In genomic region chr11:69074776-69075069, GRCm38 (mm10) we compare ENCODE assay signal across 12 mouse cellular contexts. TPM values are rescaled to one million over a fixed set of nuclear protein-coding genes. Genes with fewer than 3 reads are reported as not detected.
A peak's percentile ranks its signal among the peaks of the same experiment; 100 is the strongest.
DNase-seq lines count a peak whose midpoint lies in the region; ATAC-seq lines count a peak whose summit lies in the region.
"Had no signal": no experiment of that assay in that cellular context is flagged by ENCODE, and none has a peak within 500 bp of the region (broad histone marks: within the 10 kb centered on the region; RNA-seq: fewer than 3 reads in every experiment).

No protein-coding gene starts in this region.

- WGBS in heart, embryonic 15.5 days: 55% methylated on average over 2 of the region's 2 CpGs
- 54% methylated on average over 2 of the region's 2 CpGs for WGBS in neural tube, embryonic 13.5 days
- 39% methylated on average over 2 of the region's 2 CpGs for WGBS in liver, embryonic 13.5 days (ENCODE audit: insufficient replicate concordance)

- no peaks in the 10 kb centered on the region for H3K27me3 ChIP-seq in heart, embryonic 15.5 days
- H3K27me3 ChIP-seq in neural tube, embryonic 13.5 days: no peaks in the 10 kb centered on the region
- H3K27me3 ChIP-seq in liver, embryonic 13.5 days: no peaks in the 10 kb centered on the region
- H3K27me3 ChIP-seq: lung, embryonic 15.5 days; midbrain, embryonic 13.5 days had no signal

- H3K9me3 ChIP-seq in heart, embryonic 15.5 days (replicated peaks): no peaks in the 10 kb centered on the region
- no peaks in the 10 kb centered on the region for H3K9me3 ChIP-seq in neural tube, embryonic 13.5 days
- no peaks in the 10 kb centered on the region for H3K9me3 ChIP-seq in liver, embryonic 13.5 days (replicated peaks)
- H3K9me3 ChIP-seq: lung, embryonic 15.5 days; midbrain, embryonic 13.5 days had no signal

- no peak overlapping the region for H3K4me2 ChIP-seq in heart, embryonic 15.5 days
- no peak overlapping the region for H3K4me2 ChIP-seq in neural tube, embryonic 13.5 days
- peak overlapping the region; percentile 16; the same call in 1 of the 2 replicates for H3K4me2 ChIP-seq in liver, embryonic 13.5 days
- H3K4me2 ChIP-seq: midbrain, embryonic 13.5 days had no signal

- DNase-seq in heart, adult 9 months (ENCODE audit: low spot score in 2 of 2): no peak
- DNase-seq in neural tube, embryonic 10.5 days (ENCODE audit: extremely low spot score, low spot score): no peak
- no peak for DNase-seq in liver, embryonic 13.5 days
- DNase-seq: cerebellum, postnatal 25 days; heart, postnatal 36 days; kidney, postnatal 10 days had no signal

- H3K4me1 ChIP-seq in heart, embryonic 15.5 days (replicated peaks): peaks cover 42% of the 10 kb centered on the region
- H3K4me1 ChIP-seq in neural tube, embryonic 13.5 days (replicated peaks): peaks cover 43% of the 10 kb centered on the region
- peaks cover 49% of the 10 kb centered on the region for H3K4me1 ChIP-seq in liver, embryonic 13.5 days (replicated peaks)

- no peak for ATAC-seq in heart, embryonic 15.5 days (replicated peaks; ENCODE audit: insufficient number of reproducible peaks, insufficient read depth, low FRiP score, low read depth)
- ATAC-seq in neural tube, embryonic 13.5 days (ENCODE audit: low read depth): no peak
- ATAC-seq in liver, embryonic 13.5 days (ENCODE audit: low read depth): no peak
- no peak for ATAC-seq in megakaryocyte progenitor cell, adult 5-6 weeks (replicated peaks; ENCODE audit: poor library complexity)
- no peak for ATAC-seq in cerebellum, adult (ENCODE audit: insufficient number of reproducible peaks, low FRiP score, low TSS enrichment)
- ATAC-seq: midbrain, embryonic 13.5 days had no signal

- 0 out of 2 replicates have a peak overlapping the region, but pooled peaks have one; percentile 15 for H3K9ac ChIP-seq in heart, embryonic 15.5 days
- no peak overlapping the region for H3K9ac ChIP-seq in neural tube, embryonic 13.5 days
- H3K9ac ChIP-seq in liver, embryonic 13.5 days: peak overlapping the region; percentile 85

- no peaks in the 10 kb centered on the region for H3K36me3 ChIP-seq in heart, embryonic 15.5 days
- no peaks in the 10 kb centered on the region for H3K36me3 ChIP-seq in neural tube, embryonic 13.5 days
- no peaks in the 10 kb centered on the region for H3K36me3 ChIP-seq in liver, embryonic 13.5 days
- H3K36me3 ChIP-seq: lung, embryonic 15.5 days; midbrain, embryonic 13.5 days had no signal

- H3K27ac ChIP-seq in heart, embryonic 15.5 days: peak overlapping the region; percentile 89
- H3K27ac ChIP-seq in neural tube, embryonic 13.5 days (replicated peaks): peak overlapping the region; percentile 91; the same call in 1 of the 2 replicates
- peak overlapping the region; percentile 90 for H3K27ac ChIP-seq in liver, embryonic 13.5 days

- no peak overlapping the region for H3K4me3 ChIP-seq in heart, embryonic 15.5 days
- H3K4me3 ChIP-seq in neural tube, embryonic 13.5 days: no peak overlapping the region
- no peak overlapping the region for H3K4me3 ChIP-seq in liver, embryonic 13.5 days (replicated peaks)
- H3K4me3 ChIP-seq: lung, embryonic 15.5 days; midbrain, embryonic 13.5 days had no signal

RNA-seq across cellular contexts. Expression of gene Tmem107, which starts 4.1 kb away (rescaled TPM):
- polyA plus RNA-seq in heart, embryonic 15.5 days (2015; fragmentation: Nextera tagmentation; extraction: Ambion mirVana): 37.0 and 40.9 TPM in 2 replicates
- polyA plus RNA-seq in neural tube, embryonic 13.5 days (2015; fragmentation: Nextera tagmentation; extraction: Ambion mirVana): 28.4 and 29.2 TPM in 2 replicates
- 30.8 and 31.7 TPM in 2 replicates for polyA plus RNA-seq in liver, embryonic 13.5 days (2015; fragmentation: Nextera tagmentation; extraction: Ambion mirVana)
- 18.6 and 23.4 TPM in 2 replicates for total RNA-seq in megakaryocyte progenitor cell, adult 5-6 weeks (2015)
- 23.9 and 40.6 TPM in 2 replicates for total RNA-seq in megakaryocyte progenitor cell, adult 5-6 weeks (2017)

RNA-seq across cellular contexts. Expression of gene Vamp2, which starts 13.6 kb away (rescaled TPM):
- polyA plus RNA-seq in heart, embryonic 15.5 days (2015; fragmentation: Nextera tagmentation; extraction: Ambion mirVana): 82.2 and 96.4 TPM in 2 replicates
- polyA plus RNA-seq in neural tube, embryonic 13.5 days (2015; fragmentation: Nextera tagmentation; extraction: Ambion mirVana): 268 and 282 TPM in 2 replicates
- 12.5 and 15.9 TPM in 2 replicates for polyA plus RNA-seq in liver, embryonic 13.5 days (2015; fragmentation: Nextera tagmentation; extraction: Ambion mirVana)
- 36.6 and 41.2 TPM in 2 replicates for total RNA-seq in megakaryocyte progenitor cell, adult 5-6 weeks (2015)
- total RNA-seq in megakaryocyte progenitor cell, adult 5-6 weeks (2017): 8.2 and 12.8 TPM in 2 replicates

RNA-seq across cellular contexts. Expression of gene Borcs6, which starts 15.2 kb away (rescaled TPM):
- 10.5 and 11.7 TPM in 2 replicates for polyA plus RNA-seq in heart, embryonic 15.5 days (2015; fragmentation: Nextera tagmentation; extraction: Ambion mirVana)
- 14.7 and 16.8 TPM in 2 replicates for polyA plus RNA-seq in neural tube, embryonic 13.5 days (2015; fragmentation: Nextera tagmentation; extraction: Ambion mirVana)
- polyA plus RNA-seq in liver, embryonic 13.5 days (2015; fragmentation: Nextera tagmentation; extraction: Ambion mirVana): 3.5 TPM in 2 replicates
- total RNA-seq in megakaryocyte progenitor cell, adult 5-6 weeks (2015): 6.2 and 7.6 TPM in 2 replicates
- 6.6 and 6.7 TPM in 2 replicates for total RNA-seq in megakaryocyte progenitor cell, adult 5-6 weeks (2017)

RNA-seq across cellular contexts. Expression of gene Per1, which starts 20.3 kb away (rescaled TPM):
- 16.1 and 25.2 TPM in 2 replicates for polyA plus RNA-seq in heart, embryonic 15.5 days (2015; fragmentation: Nextera tagmentation; extraction: Ambion mirVana)
- 8.0 and 8.4 TPM in 2 replicates for polyA plus RNA-seq in neural tube, embryonic 13.5 days (2015; fragmentation: Nextera tagmentation; extraction: Ambion mirVana)
- 1.9 TPM in 2 replicates for polyA plus RNA-seq in liver, embryonic 13.5 days (2015; fragmentation: Nextera tagmentation; extraction: Ambion mirVana)
- 8.3 and 8.8 TPM in 2 replicates for total RNA-seq in megakaryocyte progenitor cell, adult 5-6 weeks (2015)
- 4.0 and 4.8 TPM in 2 replicates for total RNA-seq in megakaryocyte progenitor cell, adult 5-6 weeks (2017)

RNA-seq across cellular contexts. Expression of gene Aurkb, which starts 29.3 kb away (rescaled TPM):
- polyA plus RNA-seq in heart, embryonic 15.5 days (2015; fragmentation: Nextera tagmentation; extraction: Ambion mirVana): 64.3 and 92.4 TPM in 2 replicates
- polyA plus RNA-seq in neural tube, embryonic 13.5 days (2015; fragmentation: Nextera tagmentation; extraction: Ambion mirVana): 22.7 and 33.0 TPM in 2 replicates
- polyA plus RNA-seq in liver, embryonic 13.5 days (2015; fragmentation: Nextera tagmentation; extraction: Ambion mirVana): 116 and 123 TPM in 2 replicates
- 100 and 103 TPM in 2 replicates for total RNA-seq in megakaryocyte progenitor cell, adult 5-6 weeks (2015)
- 103 and 128 TPM in 2 replicates for total RNA-seq in megakaryocyte progenitor cell, adult 5-6 weeks (2017)
